Mouse (Mus musculus): ENCODE data around the gene Gm20547. TPM values are rescaled to one million over a fixed set of nuclear protein-coding genes. Genes with fewer than 3 reads are reported as not detected.

Gm20547 gene
- total and polyA plus RNA-seq, 3 experiments, result 0.03 TPM; not detected in 2

DNA sequence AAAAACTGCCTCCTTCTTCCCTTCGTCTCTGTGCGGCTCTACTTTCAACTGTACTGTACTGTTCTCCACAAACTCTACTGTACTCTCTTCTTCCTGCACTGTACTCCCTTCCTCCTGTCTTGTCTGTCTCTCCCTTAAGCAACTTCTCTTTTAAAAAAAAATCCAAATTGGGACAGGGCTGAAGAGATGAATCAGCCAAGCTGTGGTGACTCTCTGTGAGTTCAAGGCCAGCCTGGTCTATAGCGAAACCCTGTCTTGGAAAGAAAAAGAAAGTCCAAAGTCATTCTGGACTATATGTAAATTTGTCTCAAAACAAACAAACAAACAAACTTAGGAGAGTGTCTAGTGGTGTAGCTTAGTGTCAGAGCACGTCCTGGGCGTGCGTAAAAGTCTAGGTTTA, 7.5 kb downstream of the Gm20547 start (continued):
- TF ChIP-seq MEF2A (IDR thresholded peaks at IDR 0.05; ENCODE audit: extremely low read depth, insufficient replicate concordance, low read depth, low read length, poor library complexity, severe bottlenecking), result no peak
- no peak for TF ChIP-seq GABPA (IDR thresholded peaks at IDR 0.05; ENCODE audit: low read depth, low read length)

DNA sequence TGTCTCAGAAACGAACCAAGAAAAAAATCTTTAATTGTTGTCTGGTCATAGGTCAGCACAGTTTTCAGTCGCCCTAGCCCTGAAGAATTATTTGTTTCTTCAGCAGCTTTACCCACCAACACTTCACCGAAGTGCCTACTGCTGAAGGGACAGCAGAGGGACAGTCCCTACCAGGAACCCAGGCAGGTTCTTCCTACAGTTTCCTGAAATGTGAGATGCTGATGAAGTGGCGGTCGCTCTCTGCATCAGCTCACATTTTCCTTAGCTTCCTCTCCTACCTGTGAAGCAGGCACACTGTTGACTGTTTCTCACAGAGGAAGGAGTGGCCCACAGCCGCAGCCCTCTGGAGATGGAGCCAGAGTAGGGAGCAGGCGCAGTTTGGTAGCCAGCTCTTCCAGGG, 15.9 kb downstream of the Gm20547 start:
- H3K27me3 ChIP-seq (ENCODE audit: control insufficient read depth in 1 of 2, insufficient read depth in 2 of 2, low read length in 2 of 2), result peaks cover 0 to 6% of the 10 kb centered on the region in 2 experiments; a peak in 2 of 4 replicates
- H3K27ac ChIP-seq (ENCODE audit: control insufficient read depth, low read depth, low read length), result no peak overlapping the region
- H3K4me3 ChIP-seq (ENCODE audit: control insufficient read depth in 1 of 2, insufficient read depth in 1 of 2, low read depth in 2 of 2, low read length in 2 of 2), result no peak overlapping the region
- no peaks in the 10 kb centered on the region for H3K36me3 ChIP-seq (ENCODE audit: control insufficient read depth in 1 of 2, insufficient read depth in 2 of 2, low read length in 2 of 2)
- no peaks in the 10 kb centered on the region for H3K9me3 ChIP-seq (replicated peaks; ENCODE audit: insufficient read depth, low read length)
- no peaks in the 10 kb centered on the region for H3K79me2 ChIP-seq (ENCODE audit: control insufficient read depth, insufficient read depth, low read length, poor library complexity)
- H3K9ac ChIP-seq (ENCODE audit: control insufficient read depth, low read depth, low read length, poor library complexity, severe bottlenecking), result no peak overlapping the region
- no peaks in the 10 kb centered on the region for H3K4me1 ChIP-seq (ENCODE audit: control insufficient read depth in 1 of 2, insufficient read depth in 2 of 2, low read length in 2 of 2)
- TF ChIP-seq ZNF384 (IDR thresholded peaks at IDR 0.05; ENCODE audit: low read depth, low read length), result no peak
- no peak for TF ChIP-seq CTCF (IDR thresholded peaks at IDR 0.05 in 2 of 3, conservative IDR thresholded peaks at IDR 0.05 in 1 of 3; ENCODE audit: control insufficient read depth in 1 of 3, insufficient read depth in 1 of 3, low read depth in 2 of 3, low read length in 3 of 3, poor library complexity in 1 of 3, severe bottlenecking in 1 of 3)
- TF ChIP-seq ZKSCAN1 (IDR thresholded peaks at IDR 0.05; ENCODE audit: low read depth, low read length), result no peak
- TF ChIP-seq GABPA (IDR thresholded peaks at IDR 0.05; ENCODE audit: low read depth, low read length), result no peak
- TF ChIP-seq RCOR1 (IDR thresholded peaks at IDR 0.05; ENCODE audit: low read depth, low read length), result no peak
- no peak for TF ChIP-seq MEF2A (IDR thresholded peaks at IDR 0.05; ENCODE audit: extremely low read depth, insufficient replicate concordance, low read depth, low read length, poor library complexity, severe bottlenecking)
- no peak for TF ChIP-seq ZC3H11A (IDR thresholded peaks at IDR 0.05; ENCODE audit: low read depth, low read length)
- TF ChIP-seq NRF1 (IDR thresholded peaks at IDR 0.05; ENCODE audit: insufficient read depth, low read depth, low read length, poor library complexity, severe bottlenecking), result no peak
- TF ChIP-seq JUND (IDR thresholded peaks at IDR 0.05; ENCODE audit: low read depth, low read length), result no peak
- TF ChIP-seq EP300 (IDR thresholded peaks at IDR 0.05; ENCODE audit: low read depth in 1 of 2, low read length in 2 of 2), result no peak
- no peak for TF ChIP-seq POLR2AphosphoS2 (IDR thresholded peaks at IDR 0.05; ENCODE audit: low read length)
- TF ChIP-seq E2F4 (IDR thresholded peaks at IDR 0.05; ENCODE audit: borderline replicate concordance, low read depth, low read length), result no peak
- DNase-seq (ENCODE audit: low read depth, low spot score), result no peak

DNA sequence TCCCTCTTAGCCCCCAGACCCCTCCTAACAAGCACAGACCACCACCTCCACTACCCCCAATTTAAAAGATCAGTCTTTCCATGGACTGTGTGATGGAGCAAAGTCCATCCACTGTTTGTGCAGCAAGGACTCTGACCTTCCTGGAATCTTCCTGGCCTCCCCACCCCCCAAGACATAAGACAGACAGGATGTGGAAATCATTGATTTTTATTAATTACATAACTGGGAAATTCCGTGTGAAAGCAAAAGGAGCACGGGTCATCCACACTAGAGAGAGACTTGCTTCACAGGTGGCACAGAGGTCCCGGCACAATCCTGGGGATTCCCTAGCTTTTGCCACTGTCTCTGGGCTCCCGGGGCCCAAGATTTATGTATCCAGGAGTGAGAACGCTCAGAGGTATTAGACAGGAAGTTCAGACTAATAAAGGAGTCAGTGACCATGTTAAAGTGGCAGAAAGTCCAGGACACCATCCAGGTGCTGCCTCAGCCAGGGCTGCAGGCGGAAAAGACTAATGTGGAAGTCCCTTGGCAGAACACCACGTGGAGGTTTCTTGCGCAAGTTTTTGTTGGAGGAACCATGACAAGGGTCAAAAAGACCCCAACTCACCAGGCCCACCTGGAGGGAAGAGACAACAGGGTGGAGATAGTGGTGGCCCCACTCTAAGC, 19.3 kb downstream of the Gm20547 start, which contains the start of gene Cfb:
TSS of gene Cfb (minus strand) at position 103 of the 666 bp plus-strand sequence.
- no peak for DNase-seq (ENCODE audit: low read depth, low spot score)
- no peaks in the 10 kb centered on the region for H3K4me1 ChIP-seq (ENCODE audit: control insufficient read depth in 1 of 2, insufficient read depth in 2 of 2, low read length in 2 of 2)
- H3K9me3 ChIP-seq (replicated peaks; ENCODE audit: insufficient read depth, low read length), result no peaks in the 10 kb centered on the region
- TF ChIP-seq MAFK (IDR thresholded peaks at IDR 0.05; ENCODE audit: borderline replicate concordance, low read depth, low read length) (no peak), POLR2AphosphoS2 (IDR thresholded peaks at IDR 0.05; ENCODE audit: low read length) (no peak), MEF2A (IDR thresholded peaks at IDR 0.05; ENCODE audit: extremely low read depth, insufficient replicate concordance, low read depth, low read length, poor library complexity, severe bottlenecking) (no peak), ETS1 (IDR thresholded peaks at IDR 0.05; ENCODE audit: low read depth, low read length) (no peak), POLR2A (IDR thresholded peaks at IDR 0.05; ENCODE audit: control insufficient read depth in 1 of 2, insufficient read depth in 1 of 2, low read depth in 1 of 2, low read length in 2 of 2, poor library complexity in 1 of 2) (no peak), HCFC1 (IDR thresholded peaks at IDR 0.05; ENCODE audit: low read depth, low read length) (no peak), KAT2A (conservative IDR thresholded peaks at IDR 0.05; ENCODE audit: low read depth, low read length) (no peak), RAD21 (IDR thresholded peaks at IDR 0.05; ENCODE audit: low read depth, low read length) (no peak), GATA1 (IDR thresholded peaks at IDR 0.05; ENCODE audit: low read depth, low read length) (no peak), JUND (IDR thresholded peaks at IDR 0.05; ENCODE audit: low read depth, low read length) (no peak), ZC3H11A (IDR thresholded peaks at IDR 0.05; ENCODE audit: low read depth, low read length) (no peak), MYB (IDR thresholded peaks at IDR 0.05; ENCODE audit: low read depth, low read length) (no peak), E2F4 (IDR thresholded peaks at IDR 0.05; ENCODE audit: borderline replicate concordance, low read depth, low read length) (no peak), BHLHE40 (IDR thresholded peaks at IDR 0.05; ENCODE audit: borderline replicate concordance, low read depth, low read length) (no peak), POLR2AphosphoS5 (IDR thresholded peaks at IDR 0.05; ENCODE audit: borderline replicate concordance, low read depth, low read length) (no peak), EP300 (IDR thresholded peaks at IDR 0.05; ENCODE audit: low read depth in 1 of 2, low read length in 2 of 2) (no peak), TCF12 (IDR thresholded peaks at IDR 0.05; ENCODE audit: low read depth, low read length) (no peak), ZNF384 (IDR thresholded peaks at IDR 0.05; ENCODE audit: low read depth, low read length) (no peak)
- no peaks in the 10 kb centered on the region for H3K36me3 ChIP-seq (ENCODE audit: control insufficient read depth in 1 of 2, insufficient read depth in 2 of 2, low read length in 2 of 2)
- peaks cover 0 to 1% of the 10 kb centered on the region in 2 experiments; a peak in 1 of 4 replicates for H3K27me3 ChIP-seq (ENCODE audit: control insufficient read depth in 1 of 2, insufficient read depth in 2 of 2, low read length in 2 of 2)
- no peak within 1 kb of the TSS for H3K4me3 ChIP-seq (ENCODE audit: control insufficient read depth in 1 of 2, insufficient read depth in 1 of 2, low read depth in 2 of 2, low read length in 2 of 2)
- no peak within 1 kb of the TSS for H3K27ac ChIP-seq (ENCODE audit: control insufficient read depth, low read depth, low read length)
- H3K79me2 ChIP-seq (ENCODE audit: control insufficient read depth, insufficient read depth, low read length, poor library complexity), result no peaks in the 10 kb centered on the region
- no peak within 1 kb of the TSS for H3K9ac ChIP-seq (ENCODE audit: control insufficient read depth, low read depth, low read length, poor library complexity, severe bottlenecking)

Measured in MEL (cell line).